Mouse (Mus musculus): ENCODE measurements around the gene Stbd1. TPM values are rescaled to one million over a fixed set of nuclear protein-coding genes. Genes with fewer than 3 reads are reported as not detected.

Stbd1 gene
- 100 to 1,000 TPM; 166 to 171 TPM for total RNA-seq (2021)
- long read RNA-seq, experiment 1, transcript Stbd1-201 (2 exons, 1,985 nt), result major isoform, 330 of 371 reads
- long read RNA-seq, experiment 1, partial matches to known transcripts, result 35 of 371 reads
- long read RNA-seq, experiment 1, other reads (novel, unspliced or antisense), result 3 of 371 reads
- long read RNA-seq, experiment 2, transcript Stbd1-201 (2 exons, 1,985 nt), result major isoform, 276 of 317 reads
- long read RNA-seq, experiment 2, partial matches to known transcripts, result 36 of 317 reads
- long read RNA-seq, experiment 2, other reads (novel, unspliced or antisense), result 1 of 317 reads

- peak; percentile 82 for DNase-seq
Measured at GRCm38 (mm10) chr5:92602691-92603690, at the start of gene Stbd1. TSS of gene Stbd1 (plus strand) at chr5:92603041.

GRCm38 (mm10) chr5:92553939-92554338 lies 48.9 kb upstream of the Stbd1 start:
- no peak for DNase-seq

GRCm38 (mm10) chr5:92554443-92554842 lies 48.4 kb upstream of the Stbd1 start:
- no peak for DNase-seq

GRCm38 (mm10) chr5:92554891-92555511 lies 47.8 kb upstream of the Stbd1 start, which contains the start of gene Fam47e:
TSS of gene Fam47e (plus strand) at chr5:92555069.
- no peak for DNase-seq

- no peak for DNase-seq
Measured at GRCm38 (mm10) chr5:92555905-92556304, 46.9 kb upstream of the Stbd1 start.

GRCm38 (mm10) chr5:92557508-92557907 lies 45.3 kb upstream of the Stbd1 start:
- DNase-seq, result no peak

DNA sequence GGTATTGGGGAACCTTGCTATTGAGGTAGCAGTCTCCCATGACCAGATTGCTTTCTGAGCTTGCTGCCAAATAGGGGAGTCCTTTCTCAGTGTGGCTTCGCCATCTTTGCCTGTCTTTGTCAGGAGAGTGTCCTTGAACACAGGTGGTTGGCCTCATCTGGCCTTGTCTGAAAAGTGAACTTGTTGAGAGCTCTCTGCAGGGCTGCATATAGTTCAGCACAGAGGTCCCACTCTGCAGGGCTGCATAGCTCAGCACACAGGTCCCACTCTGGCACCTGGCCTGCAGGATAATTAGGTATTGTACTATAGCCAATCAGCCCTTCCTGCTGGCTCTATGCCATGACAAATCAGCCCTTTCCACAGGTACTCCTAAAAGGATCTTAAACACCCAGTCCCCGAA lies 42.6 kb upstream of the Stbd1 start:
- no peak for DNase-seq

GRCm38 (mm10) chr5:92562002-92562401 lies 40.8 kb upstream of the Stbd1 start:
- DNase-seq, result no peak

- no peak for DNase-seq
Measured at GRCm38 (mm10) chr5:92571232-92571631, 31.6 kb upstream of the Stbd1 start.

- DNase-seq, result no peak
Measured at GRCm38 (mm10) chr5:92579559-92579958, 23.3 kb upstream of the Stbd1 start.

DNA sequence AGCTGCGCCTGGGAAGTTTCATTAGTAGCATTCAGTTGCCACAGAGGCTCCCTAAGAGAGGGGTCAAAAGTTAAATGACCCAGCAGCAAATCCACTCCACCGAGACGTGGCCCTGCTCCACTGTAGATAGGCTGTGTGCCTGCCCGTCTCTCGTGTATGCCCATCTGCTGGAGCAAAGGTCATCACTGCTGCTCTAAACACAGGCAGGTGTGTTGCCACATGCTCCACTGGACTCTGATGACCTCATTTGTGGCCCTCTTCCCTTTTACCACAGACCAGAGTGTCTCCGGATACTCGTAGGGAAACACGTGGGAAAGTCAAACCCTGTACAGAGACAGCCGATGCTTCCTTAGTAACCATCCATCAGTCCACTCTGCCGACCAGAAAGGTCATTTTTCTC lies 16.9 kb upstream of the Stbd1 start:
- DNase-seq, result no peak

GRCm38 (mm10) chr5:92595026-92595425 lies 7.8 kb upstream of the Stbd1 start:
- no peak for DNase-seq

- no peak for DNase-seq
Measured at GRCm38 (mm10) chr5:92596865-92597264, 6.0 kb upstream of the Stbd1 start.

GRCm38 (mm10) chr5:92599030-92599429 lies 3.8 kb upstream of the Stbd1 start:
- peak; percentile 70 for DNase-seq

- peak; percentile 18 for DNase-seq
Measured at GRCm38 (mm10) chr5:92604452-92605247, 1.8 kb downstream of the Stbd1 start.

- no peak for DNase-seq
Measured at GRCm38 (mm10) chr5:92607492-92608229, 4.8 kb downstream of the Stbd1 start.

DNA sequence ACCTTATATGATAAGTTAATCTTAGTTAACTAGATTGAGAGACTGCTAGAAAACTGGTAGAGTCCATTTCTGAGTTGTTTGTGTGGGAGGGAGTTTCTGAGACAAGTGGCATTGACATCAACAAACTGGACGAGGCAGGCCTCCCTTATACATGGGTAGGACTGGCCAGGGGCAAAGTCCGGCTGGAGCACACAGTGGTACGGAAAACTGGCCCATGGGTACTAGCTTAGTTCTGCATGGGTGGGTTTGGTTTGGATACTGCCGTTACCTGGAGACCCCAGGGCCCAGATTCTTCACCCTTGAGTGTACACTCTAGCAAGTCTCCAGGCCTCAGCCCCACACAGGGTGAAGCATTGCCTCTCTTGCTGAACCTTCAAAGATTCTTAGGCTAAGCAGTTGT lies 9.9 kb downstream of the Stbd1 start:
- DNase-seq, result no peak

- no peak for DNase-seq
Measured at GRCm38 (mm10) chr5:92621883-92622282, 19.0 kb downstream of the Stbd1 start.

- DNase-seq, result peak; percentile 29
Measured at GRCm38 (mm10) chr5:92627896-92628295, 25.1 kb downstream of the Stbd1 start.

DNA sequence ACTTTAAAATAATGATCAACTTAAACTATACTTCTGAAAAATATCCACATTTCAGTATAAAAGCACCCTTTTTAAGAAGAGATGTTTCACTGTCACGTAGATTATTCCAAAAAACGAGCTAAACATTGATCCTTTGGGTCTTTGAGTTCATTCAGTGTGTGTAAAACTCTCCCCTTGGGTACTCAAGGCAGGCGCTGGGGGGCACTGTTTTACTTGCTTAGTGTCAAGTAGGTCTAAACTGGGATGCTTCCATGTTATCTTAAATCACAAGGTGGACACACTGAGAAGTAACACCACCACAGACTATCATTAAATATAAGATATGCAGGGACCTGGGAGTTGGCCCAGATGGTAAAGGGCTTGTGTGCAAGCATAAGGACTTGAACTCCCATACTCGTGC lies 30.7 kb downstream of the Stbd1 start:
- no peak for DNase-seq

GRCm38 (mm10) chr5:92634916-92635315 lies 32.1 kb downstream of the Stbd1 start:
- no peak for DNase-seq

All from gastrocnemius, postnatal 10 days (tissue).